Mouse (Mus musculus) activated CD4-positive, CD25-positive, alpha-beta regulatory T cell, adult 4 months (primary cell): ENCODE measurements around the gene Rpusd1. TPM values are rescaled to one million over a fixed set of nuclear protein-coding genes. Genes with fewer than 3 reads are reported as not detected.
A peak's percentile ranks its signal among the peaks of the same experiment; 100 is the strongest.
"Not testable (repeated sequence)": the region's sequence is repeated elsewhere in the genome, so short reads cannot be mapped to it uniquely, and the experiment has no call there.

Source experiments
- ATAC-seq: one replicate; pipeline ENCODE4 v1.8.0; 2017
- polyA plus RNA-seq, 2 experiments: library from polyadenylated mRNA; unstranded; fragments of 100-300 nt; shearing (Covaris generic); gene quantifications; one replicate each; pipeline ENCODE4 v1.2.1; 2017

The Rpusd1 gene
- polyA plus RNA-seq, 2 experiments from 2014 or later, result 9.3 to 10.3 TPM

DNA sequence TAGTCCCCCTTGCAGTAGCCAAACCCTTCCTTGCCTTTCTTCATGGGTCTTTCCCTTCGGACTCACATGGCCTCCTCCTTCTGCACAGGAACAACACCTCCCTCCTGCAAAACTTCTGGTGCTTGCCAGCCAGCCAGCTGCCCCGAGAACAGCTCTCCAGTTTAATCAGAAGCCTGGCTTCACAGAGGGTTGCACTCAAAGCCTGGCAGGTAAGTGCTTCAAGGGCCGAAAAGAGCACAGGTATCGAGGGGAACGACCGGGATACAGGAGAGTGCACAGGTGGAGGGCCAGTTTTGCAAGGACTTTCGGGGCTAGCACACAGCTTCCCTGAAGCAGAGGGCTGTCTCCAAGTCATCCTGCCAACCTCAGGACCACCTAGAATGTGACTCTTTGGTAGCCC, 11.4 kb downstream of the Rpusd1 start:
- no peak for ATAC-seq

DNA sequence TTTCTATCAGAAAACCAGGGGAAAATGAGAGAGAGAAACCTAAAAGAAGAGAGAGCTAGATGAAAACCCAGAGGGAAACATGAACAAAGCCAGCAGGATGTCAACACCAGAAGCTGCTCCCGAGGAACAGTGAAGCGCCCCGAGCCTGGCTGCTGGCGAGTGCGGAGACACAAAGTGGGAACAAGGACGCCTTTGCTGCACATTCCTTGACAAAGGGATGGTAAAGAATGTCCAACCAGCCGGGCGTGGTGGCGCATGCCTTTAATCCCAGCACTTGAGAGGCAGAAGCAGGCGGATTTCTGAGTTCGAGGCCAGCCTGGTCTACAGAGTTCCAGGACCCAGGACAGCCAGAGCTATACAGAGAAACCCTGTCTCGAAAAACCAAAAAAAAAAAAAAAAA, 14.0 kb downstream of the Rpusd1 start:
- ATAC-seq, result not testable (repeated sequence)

DNA sequence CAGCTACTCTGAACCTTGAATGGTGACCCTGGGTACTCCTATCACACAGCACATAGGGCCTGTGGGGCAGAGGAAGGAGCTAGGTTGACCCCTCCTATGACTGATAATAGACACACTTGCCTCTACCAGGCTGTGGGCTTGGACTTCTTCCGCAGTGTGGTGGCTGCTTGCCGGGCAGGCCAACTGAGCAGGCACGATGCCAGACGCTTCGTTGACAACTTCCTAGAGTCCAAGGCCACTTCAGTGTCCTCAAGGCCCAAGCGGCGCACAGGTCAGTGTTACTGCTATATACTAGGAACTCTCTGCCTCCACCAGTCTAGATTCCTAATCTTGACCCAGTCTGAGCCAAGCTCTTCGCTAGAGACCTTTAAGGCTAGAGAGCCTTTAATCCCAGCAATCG, 16.4 kb downstream of the Rpusd1 start:
- ATAC-seq, result no peak

DNA sequence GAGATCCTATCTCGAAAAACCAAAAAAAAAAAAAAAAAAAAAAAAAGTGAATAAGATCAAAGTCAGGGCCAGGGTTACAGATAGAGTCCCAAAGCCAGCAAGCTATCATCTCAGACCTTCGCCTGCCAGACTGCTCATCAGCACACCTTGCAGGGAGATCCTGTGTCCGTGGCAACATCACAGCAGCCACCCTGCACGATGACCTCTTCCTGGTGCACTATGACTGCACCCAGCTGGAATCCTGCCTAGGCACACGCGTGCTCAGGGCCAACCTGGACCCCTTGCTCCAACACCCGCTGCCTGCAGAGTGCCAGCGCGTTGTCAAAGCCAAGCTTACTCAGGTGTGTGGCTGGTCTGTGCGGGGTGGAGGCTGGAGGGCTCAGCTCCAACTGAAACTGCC, 16.8 kb downstream of the Rpusd1 start:
- ATAC-seq, result no peak

DNA sequence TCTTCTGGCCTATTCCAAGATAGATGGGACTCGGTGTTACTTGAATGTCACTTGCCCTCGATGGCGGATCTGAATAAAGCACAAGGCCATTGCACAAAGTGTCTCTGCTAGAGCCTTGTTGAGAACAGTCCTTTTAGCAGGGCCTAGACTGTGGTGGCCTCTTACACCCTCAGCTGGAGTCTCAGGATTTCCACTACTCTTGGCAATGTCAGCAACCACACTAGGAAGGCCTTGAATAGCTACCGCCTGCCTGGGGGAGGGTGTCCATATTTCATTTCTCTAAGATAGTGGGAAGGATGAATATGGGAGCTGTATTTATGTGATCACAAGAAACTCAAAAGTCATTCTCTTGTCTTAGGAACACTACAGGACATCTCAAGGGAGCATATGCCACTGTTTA, 20.8 kb downstream of the Rpusd1 start:
- ATAC-seq, result no peak

DNA sequence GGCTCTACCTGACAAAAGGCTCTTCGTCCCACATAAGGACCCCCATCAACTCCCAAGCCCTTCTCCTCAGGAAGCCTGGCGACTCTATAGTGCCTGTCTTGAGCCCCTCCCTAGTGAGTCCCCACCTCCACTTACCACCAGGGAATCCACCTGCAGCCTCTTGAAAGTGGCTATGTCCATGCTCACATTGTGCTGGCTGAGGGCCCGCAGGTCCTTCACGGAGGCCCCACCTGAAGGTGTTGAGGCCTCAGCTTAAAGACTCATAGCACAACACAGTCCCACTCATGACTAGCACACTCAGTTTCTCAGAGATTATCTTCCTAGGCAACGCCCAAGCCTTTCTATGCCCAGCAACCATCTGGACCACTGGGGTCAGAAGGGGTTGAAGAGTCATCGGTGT, 21.8 kb downstream of the Rpusd1 start:
- ATAC-seq, result no peak

DNA sequence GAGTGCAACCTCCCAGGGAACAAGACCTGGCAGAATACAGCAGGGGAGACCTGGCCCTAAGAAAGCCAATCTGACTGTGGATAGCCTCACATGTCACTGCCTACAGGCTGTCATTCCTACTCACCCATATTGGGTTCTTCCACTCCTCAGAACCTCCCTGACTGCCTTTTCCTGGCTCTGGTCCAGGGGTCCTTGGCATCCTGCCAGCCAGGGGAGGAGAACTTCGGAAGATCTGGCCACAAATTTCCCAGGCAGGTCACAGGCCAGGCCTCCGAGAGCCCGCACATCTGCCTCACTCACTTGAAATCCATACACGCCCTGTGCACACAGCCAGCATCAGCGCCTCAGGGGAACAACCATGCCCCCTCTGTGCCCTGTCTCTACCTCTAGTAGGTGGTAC, 24.0 kb downstream of the Rpusd1 start:
- ATAC-seq, result no peak

DNA sequence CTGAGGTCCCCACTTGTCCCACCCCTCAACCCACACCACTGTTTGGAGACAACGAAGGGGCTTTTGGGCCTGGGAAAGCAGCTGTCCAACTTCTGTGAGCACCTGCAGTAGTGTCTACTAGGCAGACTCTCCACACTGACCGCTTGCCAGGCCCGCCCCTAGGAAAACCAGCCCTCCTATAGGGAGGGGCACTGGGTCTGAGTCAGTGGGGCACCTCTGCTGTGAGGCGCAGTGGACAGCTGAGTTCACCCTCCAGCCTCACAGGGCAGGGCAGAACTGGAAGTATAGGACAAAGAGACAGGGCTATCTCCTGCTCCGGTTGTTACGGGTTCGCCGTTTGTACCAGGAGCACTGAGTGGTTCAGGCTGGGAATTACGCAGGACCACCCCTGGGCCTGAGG, 26.8 kb downstream of the Rpusd1 start, which contains the start of gene Msln:
Gene Msln, minus strand, starts transcription at position 138 of the 400 bp plus-strand sequence.
- no peak for ATAC-seq

DNA sequence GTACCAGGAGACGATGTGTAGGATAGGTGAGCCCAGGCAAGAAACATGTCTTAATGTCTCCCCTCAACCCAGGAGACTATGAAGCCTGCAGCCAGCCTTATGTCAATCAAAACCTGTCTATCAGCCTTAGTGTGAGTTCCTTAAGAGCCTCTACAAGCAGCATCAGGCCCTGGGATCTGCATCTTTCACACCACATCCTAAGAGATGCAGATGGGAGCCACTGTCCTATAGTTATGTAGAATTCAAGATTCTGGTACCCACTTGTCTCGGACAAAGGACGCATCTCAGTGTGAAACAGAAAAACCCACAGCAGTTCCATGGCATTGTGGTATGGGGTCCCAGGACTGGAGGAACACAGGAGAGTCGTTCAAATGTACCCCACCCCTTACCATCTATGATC, 27.6 kb downstream of the Rpusd1 start:
- no peak for ATAC-seq

DNA sequence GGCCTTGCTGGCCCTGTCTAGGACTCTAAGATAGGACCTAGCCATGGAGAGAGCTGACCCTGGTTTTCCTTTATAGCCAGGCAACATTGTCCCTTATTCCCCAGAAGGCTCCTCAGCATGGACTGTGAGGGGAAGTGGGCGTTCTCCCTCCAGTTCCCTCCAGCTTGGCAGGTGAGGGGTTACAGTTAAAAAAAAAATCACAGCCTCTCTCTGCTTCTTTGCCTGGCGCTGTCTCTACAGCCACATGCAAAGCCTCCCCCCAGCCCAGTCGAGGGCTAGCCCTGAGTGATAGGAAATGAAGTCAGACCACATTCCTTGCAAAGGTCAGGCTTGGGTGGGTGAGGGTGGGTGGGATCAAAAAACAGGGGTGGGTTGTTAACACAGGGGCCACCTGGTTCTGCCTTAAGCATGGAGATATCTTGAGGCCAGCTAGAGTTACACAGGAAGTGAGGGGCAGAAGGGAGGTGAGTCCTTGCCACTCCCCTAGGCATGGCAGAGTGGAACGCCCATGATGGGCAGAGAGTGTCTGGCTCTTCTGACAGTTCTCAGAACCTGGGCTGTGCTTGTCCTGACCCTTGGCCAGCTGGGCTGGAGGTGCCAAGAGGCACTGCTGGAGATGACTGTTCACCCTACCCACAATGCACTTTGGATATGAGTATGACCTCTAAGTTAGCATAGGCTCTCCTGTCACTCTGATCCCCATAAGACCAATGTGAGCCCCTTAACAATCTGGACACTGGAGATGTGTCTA, 28.3 kb downstream of the Rpusd1 start:
- no peak for ATAC-seq

DNA sequence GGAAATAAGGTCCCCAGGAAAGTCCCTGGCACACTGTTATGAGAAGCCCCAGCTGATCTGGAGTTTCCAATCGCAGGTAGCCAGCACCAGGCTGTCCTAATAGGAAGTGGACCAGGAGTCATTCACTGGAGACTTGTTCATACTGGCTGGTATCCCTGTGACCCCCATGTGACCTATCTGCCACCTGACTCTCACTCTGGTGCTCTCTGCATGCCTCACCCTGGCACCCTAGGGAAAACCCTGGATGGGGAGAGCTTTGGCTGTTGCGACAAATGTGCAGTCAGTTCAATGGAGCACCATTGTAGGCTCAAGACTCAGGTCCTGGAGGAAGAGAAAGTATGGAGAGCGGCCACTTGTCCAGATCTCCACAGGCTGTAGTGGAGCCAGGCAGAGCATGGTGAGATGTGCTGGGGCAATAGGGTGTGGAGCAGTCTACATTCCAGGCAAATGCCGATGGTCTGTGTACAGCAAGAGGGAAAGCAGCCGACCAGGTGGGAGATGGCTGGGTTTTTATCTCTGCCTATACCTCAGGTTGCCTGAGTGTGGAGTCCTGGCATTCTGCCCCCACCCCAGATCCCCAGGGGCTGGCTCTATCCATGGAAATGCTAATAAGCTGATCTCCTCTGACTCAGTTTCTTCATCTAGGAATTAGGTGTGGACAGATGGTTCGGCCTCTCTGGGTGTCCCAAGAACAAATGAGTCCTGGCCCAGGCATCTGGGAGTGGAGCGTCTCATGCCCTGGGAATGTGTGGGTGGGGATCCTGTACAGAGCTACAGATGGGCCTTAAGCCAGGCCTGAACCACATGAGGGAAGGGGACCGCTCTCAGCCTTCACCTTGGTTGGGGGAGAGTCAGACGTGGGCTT, 29.1 kb downstream of the Rpusd1 start:
- no peak for ATAC-seq

DNA sequence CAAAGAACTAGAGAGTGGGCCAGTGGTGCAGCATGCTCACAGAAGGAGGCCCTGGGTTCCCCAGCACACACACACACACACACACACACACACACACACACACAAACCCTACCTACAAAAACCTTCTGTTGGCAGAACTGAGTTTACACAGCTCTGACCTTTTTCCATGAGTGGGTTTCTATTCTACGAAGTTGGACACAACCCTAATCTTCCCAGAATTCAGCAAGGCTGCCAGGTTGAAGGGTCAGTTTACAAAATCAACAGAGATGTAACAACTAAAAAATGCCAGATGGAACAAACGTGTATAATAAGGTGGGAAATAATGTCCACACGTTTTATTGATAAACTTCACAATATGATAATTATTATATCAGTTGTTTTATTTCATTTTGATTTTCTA, 30.2 kb downstream of the Rpusd1 start:
- ATAC-seq, result no peak

DNA sequence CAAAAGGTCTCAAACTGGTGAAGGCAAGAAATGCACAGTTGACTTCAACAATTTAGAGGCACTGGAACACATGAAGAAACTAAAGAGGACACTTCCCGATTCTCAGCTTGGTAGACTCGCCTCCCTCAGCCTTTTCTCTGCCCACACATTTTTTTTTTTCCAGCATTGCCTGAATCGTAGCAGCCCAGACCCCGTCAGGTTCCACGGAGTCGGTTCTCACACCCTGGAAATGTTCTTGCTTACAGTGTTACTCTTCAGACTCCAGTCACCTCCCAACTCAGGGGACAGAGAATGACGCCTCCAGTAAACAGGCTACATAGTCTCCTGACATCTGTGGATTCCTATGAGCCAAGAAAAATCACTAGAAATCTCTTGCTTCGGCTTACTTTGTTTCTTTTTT, 32.7 kb downstream of the Rpusd1 start:
- ATAC-seq, result no peak

DNA sequence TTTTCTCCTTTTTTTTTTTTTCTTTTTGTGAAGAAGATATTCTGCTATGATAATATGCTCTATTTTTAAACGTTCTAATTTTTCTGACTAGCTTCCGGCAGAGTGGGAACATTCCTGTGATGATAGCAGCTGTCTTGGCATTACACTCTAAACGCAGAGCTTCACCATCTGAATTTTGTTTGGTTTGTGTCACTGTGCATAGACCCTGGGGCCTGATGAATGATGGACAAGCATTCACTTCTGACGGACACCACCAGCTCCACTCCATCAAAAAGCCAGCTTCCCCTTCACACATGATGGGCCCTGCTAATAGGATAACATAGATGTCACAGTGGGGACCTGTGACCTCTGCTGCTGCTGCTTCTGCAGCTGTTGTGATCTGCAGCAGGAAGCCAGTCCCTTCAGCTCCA, 34.1 kb downstream of the Rpusd1 start:
- ATAC-seq, result no peak

DNA sequence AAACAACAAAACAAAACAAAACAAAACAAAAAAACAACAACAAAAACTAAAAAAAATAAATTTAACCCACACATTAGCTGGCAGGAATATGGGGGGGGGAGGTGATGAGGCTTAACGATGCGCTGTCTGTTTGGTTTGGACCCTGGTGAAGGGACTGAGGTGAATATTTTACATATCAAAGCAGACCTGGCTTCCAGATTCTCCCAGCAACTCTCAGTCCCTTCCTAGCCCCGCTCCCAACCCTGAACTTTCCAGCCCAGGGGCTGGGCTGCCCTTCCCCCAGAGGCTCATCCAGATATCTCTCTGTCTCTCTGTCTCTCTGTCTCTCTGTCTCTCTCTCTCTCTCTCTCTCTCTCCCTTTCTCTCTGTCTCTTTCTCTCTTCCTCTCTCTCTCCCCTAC, 35.1 kb downstream of the Rpusd1 start:
- no peak for ATAC-seq

DNA sequence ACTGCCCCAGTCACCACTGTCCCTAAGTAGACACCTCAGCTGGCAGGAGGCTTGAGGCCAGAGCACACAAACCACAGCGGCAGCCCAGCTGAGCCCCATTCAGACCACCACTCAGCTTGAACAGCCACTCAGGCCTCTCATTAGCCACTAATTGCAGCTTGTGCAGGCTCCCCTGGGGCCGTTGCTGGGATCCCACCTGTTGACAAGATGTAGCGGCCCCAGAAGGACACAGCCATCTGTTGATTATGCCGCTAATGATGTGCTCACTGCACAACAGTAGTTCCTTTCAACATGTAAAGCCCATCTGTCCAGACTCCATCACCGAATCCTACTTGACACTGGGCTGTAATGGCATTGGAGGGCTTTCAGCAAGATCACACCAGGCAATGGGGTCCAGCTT, 38.4 kb downstream of the Rpusd1 start:
- no peak for ATAC-seq

DNA sequence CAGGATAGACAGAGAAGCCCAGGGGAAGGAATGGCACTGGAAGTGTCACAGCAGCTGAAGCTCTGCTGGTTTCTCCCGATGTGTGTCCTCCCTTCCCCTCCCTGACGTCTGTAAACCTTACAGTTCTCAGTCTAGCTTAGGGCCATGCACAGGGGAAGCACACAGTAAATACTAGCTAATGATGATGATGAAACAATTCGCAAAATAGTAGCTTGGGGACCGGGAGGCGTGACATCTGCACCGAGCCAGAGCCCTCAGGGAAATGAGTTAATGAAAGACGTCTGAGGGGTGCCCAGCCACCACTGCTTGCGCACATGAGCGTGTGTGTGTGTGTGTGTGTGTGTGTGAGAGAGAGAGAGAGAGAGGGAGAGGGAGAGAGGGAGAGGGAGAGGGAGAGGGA, 41.9 kb downstream of the Rpusd1 start:
- no peak for ATAC-seq

DNA sequence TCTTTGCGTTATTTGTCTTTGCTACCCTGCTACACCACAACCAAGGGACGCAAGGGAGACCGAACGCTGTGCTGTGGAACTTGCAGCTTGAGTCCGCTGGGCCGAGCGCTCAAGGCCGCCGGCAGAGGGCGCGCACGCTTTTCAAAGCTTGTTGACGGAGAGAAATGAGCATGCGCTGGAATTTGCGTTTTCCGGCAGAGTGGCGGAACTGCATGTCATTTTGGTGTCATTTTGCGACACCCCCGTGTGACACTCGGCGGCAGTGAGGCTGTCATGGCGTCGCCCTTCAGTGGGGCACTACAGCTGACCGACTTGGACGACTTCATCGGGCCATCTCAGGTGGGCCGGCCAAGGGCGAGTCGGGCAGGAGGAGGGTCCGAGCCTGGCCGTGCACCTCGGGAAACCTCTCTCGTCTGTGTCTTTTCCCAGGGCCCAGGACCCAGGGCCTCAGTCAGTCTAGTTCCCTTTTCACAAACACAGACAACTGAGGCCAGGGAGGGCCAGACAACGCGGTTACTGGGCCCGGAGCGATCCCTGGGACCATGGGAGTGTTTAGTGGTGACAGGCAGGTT, 46.2 kb downstream of the Rpusd1 start, which contains the start of gene Narfl:
Gene Narfl, plus strand, starts transcription at position 228 of the 572 bp plus-strand sequence.
- ATAC-seq, result peak; percentile 85

DNA sequence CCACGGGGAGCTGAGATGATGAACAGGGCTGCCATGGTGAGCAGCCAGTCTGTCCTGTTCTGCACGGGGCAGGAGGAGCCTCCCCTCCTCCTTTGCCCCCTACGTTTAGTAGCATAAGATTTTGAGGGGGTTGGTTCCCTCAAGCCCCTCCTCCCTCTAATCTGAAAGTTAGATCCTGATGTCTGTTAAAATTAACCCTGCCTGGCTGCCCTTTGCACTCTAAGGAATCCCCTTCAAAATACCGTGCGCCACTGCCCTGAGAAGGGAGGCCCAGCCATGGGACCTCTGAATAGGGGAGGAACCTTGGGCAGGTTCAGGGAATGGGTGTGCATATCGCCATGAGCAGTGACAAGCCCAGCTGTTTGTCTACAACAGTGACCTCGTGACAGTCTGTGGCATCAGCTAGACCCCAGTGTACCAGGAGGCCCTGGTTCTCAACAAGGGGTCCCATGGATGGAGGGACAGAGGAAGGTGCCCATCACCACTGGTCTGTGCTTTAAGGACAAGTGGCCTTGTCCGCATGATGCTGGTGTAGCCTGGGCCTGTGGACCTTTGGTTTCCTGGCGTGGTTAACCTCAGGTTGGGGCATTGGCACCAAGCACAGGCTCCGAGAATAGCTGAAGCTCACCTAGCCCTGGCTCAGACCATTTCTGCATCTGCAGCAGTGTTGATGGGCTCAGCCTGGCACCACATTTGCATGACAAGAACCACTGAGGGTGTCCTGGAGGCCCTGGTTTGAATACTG, 48.0 kb downstream of the Rpusd1 start:
- ATAC-seq, result no peak

DNA sequence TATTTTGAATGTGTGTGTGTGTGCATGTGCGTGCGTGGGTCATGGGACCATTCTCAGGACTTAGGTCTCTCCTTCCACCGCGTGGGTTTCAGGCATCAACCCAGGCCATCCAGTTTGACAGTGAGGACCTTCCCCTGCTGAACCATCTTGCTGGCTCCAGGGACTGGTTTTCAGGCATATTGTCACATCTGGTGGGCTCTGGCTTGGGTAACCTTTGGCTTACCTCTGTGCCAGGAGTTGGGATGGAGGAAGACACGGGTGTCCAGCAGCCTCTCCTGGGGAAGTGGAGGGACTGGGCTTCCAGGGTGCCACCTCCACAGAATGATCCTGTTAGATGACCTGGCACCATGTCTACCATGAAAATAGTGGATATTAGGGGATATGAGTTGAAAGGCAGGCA, 50.5 kb downstream of the Rpusd1 start:
- ATAC-seq, result no peak
